8 mouse cellular contexts compared by ENCODE assay signal in genomic region chrX:158923657-158924489, GRCm38 (mm10).
DNase-seq lines count a peak whose midpoint lies in the region; ATAC-seq and TF ChIP-seq lines count a peak whose summit lies in the region.

No protein-coding gene starts in this region.

- no peak for TF ChIP-seq CTCF in heart, postnatal 0 days (IDR thresholded peaks at IDR 0.05; ENCODE audit: low read depth)

- H3K36me3 ChIP-seq in heart, postnatal 0 days (replicated peaks; ENCODE audit: control insufficient read depth, insufficient read depth, low read length), result no peaks in the 10 kb centered on the region
- no peaks in the 10 kb centered on the region for H3K36me3 ChIP-seq in embryonic facial prominence, embryonic 15.5 days
- H3K36me3 ChIP-seq in limb, embryonic 15.5 days, result no peaks in the 10 kb centered on the region

- peak overlapping the region; percentile 44; the same call in 1 of the 2 replicates for H3K4me2 ChIP-seq in heart, postnatal 0 days (ENCODE audit: low read depth, low read length)
- peak overlapping the region; percentile 32 for H3K4me2 ChIP-seq in embryonic facial prominence, embryonic 15.5 days (replicated peaks)
- H3K4me2 ChIP-seq in limb, embryonic 15.5 days, result 0 out of 2 replicates have a peak overlapping the region, but pooled peaks have one; percentile 24

- H3K27me3 ChIP-seq in heart, postnatal 0 days (ENCODE audit: control insufficient read depth, insufficient read depth, low read length), result 0 out of 2 replicates have a peak, but pooled peaks cover 5% of the 10 kb centered on the region
- H3K27me3 ChIP-seq in embryonic facial prominence, embryonic 15.5 days, result peaks cover 6% of the 10 kb centered on the region; the same call in 1 of the 2 replicates
- H3K27me3 ChIP-seq in limb, embryonic 15.5 days, result peaks cover 6% of the 10 kb centered on the region; the same call in 1 of the 2 replicates

- WGBS in heart, postnatal 0 days, result 38% methylated on average over 17 of the region's 17 CpGs
- WGBS in embryonic facial prominence, embryonic 15.5 days, result 24% methylated on average over 17 of the region's 17 CpGs
- WGBS in limb, embryonic 15.5 days, result 42% methylated on average over 17 of the region's 17 CpGs

- no peak overlapping the region for H3K27ac ChIP-seq in heart, postnatal 0 days (ENCODE audit: low read depth)
- H3K27ac ChIP-seq in embryonic facial prominence, embryonic 15.5 days (replicated peaks), result no peak overlapping the region
- no peak overlapping the region for H3K27ac ChIP-seq in limb, embryonic 15.5 days

- ATAC-seq in heart, postnatal 0 days (ENCODE audit: insufficient read depth, low read depth), result no peak
- ATAC-seq in embryonic facial prominence, embryonic 15.5 days (ENCODE audit: insufficient number of reproducible peaks, low FRiP score, low TSS enrichment, low read depth), result no peak
- ATAC-seq in limb, embryonic 15.5 days (ENCODE audit: insufficient number of reproducible peaks, low FRiP score, low TSS enrichment, low read depth), result no peak
- ATAC-seq in CD4-positive, CD25-positive, alpha-beta regulatory T cell, adult 4 months, result no peak

- no peaks in the 10 kb centered on the region for H3K4me1 ChIP-seq in heart, postnatal 0 days (ENCODE audit: control insufficient read depth, insufficient read depth)
- H3K4me1 ChIP-seq in embryonic facial prominence, embryonic 15.5 days, result no peaks in the 10 kb centered on the region
- H3K4me1 ChIP-seq in limb, embryonic 15.5 days, result peaks cover 4% of the 10 kb centered on the region; the same call in 1 of the 2 replicates

- H3K9me3 ChIP-seq in heart, postnatal 0 days (replicated peaks; ENCODE audit: control insufficient read depth, low read length), result no peaks in the 10 kb centered on the region
- H3K9me3 ChIP-seq in embryonic facial prominence, embryonic 15.5 days (replicated peaks), result no peaks in the 10 kb centered on the region
- no peaks in the 10 kb centered on the region for H3K9me3 ChIP-seq in limb, embryonic 15.5 days

- no peak overlapping the region for H3K9ac ChIP-seq in heart, postnatal 0 days (replicated peaks; ENCODE audit: low read depth, low read length)
- H3K9ac ChIP-seq in embryonic facial prominence, embryonic 15.5 days, result no peak overlapping the region
- H3K9ac ChIP-seq in limb, embryonic 15.5 days, result no peak overlapping the region

- H3K4me3 ChIP-seq in heart, postnatal 0 days (ENCODE audit: low read depth, low read length), result no peak overlapping the region
- no peak overlapping the region for H3K4me3 ChIP-seq in embryonic facial prominence, embryonic 15.5 days (replicated peaks)
- H3K4me3 ChIP-seq in limb, embryonic 15.5 days, result no peak overlapping the region

- no peak for DNase-seq in heart, postnatal 0 days (ENCODE audit: low spot score)
- no peak for DNase-seq in heart, postnatal 4 days
- DNase-seq in cerebellum, adult 9-10 months, result peak; percentile 36
- DNase-seq in adrenal gland, postnatal 25 days, result no peak
- no peak for DNase-seq in thymus, postnatal 4 days

- no peak for TF ChIP-seq EP300 in heart, postnatal 0 days (IDR thresholded peaks at IDR 0.05; ENCODE audit: low read depth)
